Mouse (Mus musculus) lung, embryonic 15.5 days (tissue): Measurements from ENCODE around the gene Otud7b. TPM values are rescaled to one million over a fixed set of nuclear protein-coding genes. Genes with fewer than 3 reads are reported as not detected.
"Not testable (repeated sequence)": the region's sequence is repeated elsewhere in the genome, so short reads cannot be mapped to it uniquely, and the experiment has no call there.

ENCODE experiments used
- ATAC-seq: fragments of 200-750 bp; cut with Nextera tagmentation; 2 replicates; pipeline ENCODE4 v1.8.0; 2017; ENCODE audit warnings: moderate number of reproducible peaks, borderline replicate concordance; ENCODE audit not compliant: low FRiP score, low TSS enrichment; ENCODE audit errors: extremely low read depth
- H3K27ac ChIP-seq: fragments of 300-500 bp; sonication (generic); 2 replicates; pipeline ENCODE4 v1.5.1; 2015; ENCODE audit warnings: moderate library complexity, mild to moderate bottlenecking, inconsistent platforms
- H3K27me3 ChIP-seq: fragments of 300-500 bp; sonication (generic); 2 replicates; pipeline ENCODE4 v1.6.1; 2015; ENCODE audit warnings: inconsistent platforms
- H3K36me3 ChIP-seq: fragments of 300-500 bp; sonication (generic); 2 replicates; pipeline ENCODE4 v1.6.1; 2015; ENCODE audit warnings: inconsistent platforms
- H3K4me1 ChIP-seq: fragments of 300-500 bp; sonication (generic); 2 replicates; pipeline ENCODE4 v1.6.1; 2015; ENCODE audit warnings: inconsistent platforms
- H3K4me2 ChIP-seq: fragments of 300-500 bp; sonication (generic); 2 replicates; pipeline ENCODE4 v1.6.1; 2015; ENCODE audit warnings: inconsistent platforms, mild to moderate bottlenecking, moderate library complexity
- H3K4me3 ChIP-seq: fragments of 300-500 bp; sonication (generic); 2 replicates; pipeline ENCODE4 v1.5.1; 2015; ENCODE audit warnings: mild to moderate bottlenecking, inconsistent platforms
- H3K9ac ChIP-seq: fragments of 300-500 bp; sonication (generic); 2 replicates; pipeline ENCODE4 v1.6.1; 2015; ENCODE audit warnings: inconsistent platforms
- H3K9me3 ChIP-seq: fragments of 300-500 bp; sonication (generic); 2 replicates; pipeline ENCODE4 v1.6.1; 2016; ENCODE audit warnings: inconsistent platforms
- WGBS: fragments of 180-500 bp; shearing (Covaris S2); methylation state at CpG from one replicate; pipeline ENCODE4 v1.1.7; 2015; 5-methylcytosine and 5-hydroxymethylcytosine counted together
- polyA plus RNA-seq: library from polyadenylated mRNA; unstranded; fragments of >200 nt; fragmentation: Nextera tagmentation; extraction: Ambion mirVana; gene quantifications from 2 replicates; pipeline ENCODE4 v1.2.1, GENCODE M21; 2015

Otud7b gene
- polyA plus RNA-seq, 1 experiment from 2014 or later: 22.0 TPM

GRCm38 (mm10) chr3:96192977-96193376, 88.7 kb downstream of the Otud7b start:
- no peak overlapping the region for H3K27ac ChIP-seq
- no peak overlapping the region for H3K4me3 ChIP-seq
- H3K4me2 ChIP-seq: no peak overlapping the region
- no peaks in the 10 kb centered on the region for H3K27me3 ChIP-seq
- no peak for ATAC-seq
- H3K36me3 ChIP-seq: no peaks in the 10 kb centered on the region
- H3K9me3 ChIP-seq: no peaks in the 10 kb centered on the region
- WGBS: 55% methylated on average over 12 of the region's 12 CpGs
- peaks cover 10% of the 10 kb centered on the region for H3K4me1 ChIP-seq
- no peak overlapping the region for H3K9ac ChIP-seq

GRCm38 (mm10) chr3:96194966-96195365, 90.6 kb downstream of the Otud7b start:
- H3K36me3 ChIP-seq: no peaks in the 10 kb centered on the region
- ATAC-seq: no peak

GRCm38 (mm10) chr3:96195616-96196313, 91.4 kb downstream of the Otud7b start:
- H3K27me3 ChIP-seq: no peaks in the 10 kb centered on the region
- no peak overlapping the region for H3K4me3 ChIP-seq
- WGBS: 90% methylated on average over 11 of the region's 11 CpGs
- no peaks in the 10 kb centered on the region for H3K9me3 ChIP-seq
- H3K36me3 ChIP-seq: no peaks in the 10 kb centered on the region
- no peak overlapping the region for H3K9ac ChIP-seq
- peak overlapping the region; percentile 99; the same call in 1 of the 2 replicates for H3K4me2 ChIP-seq
- peaks cover 13% of the 10 kb centered on the region for H3K4me1 ChIP-seq
- no peak for ATAC-seq
- no peak overlapping the region for H3K27ac ChIP-seq

More at GRCm38 (mm10) chr3:96194966-96195365, 90.6 kb downstream of the Otud7b start:
- no peak overlapping the region for H3K4me3 ChIP-seq
- no peak overlapping the region for H3K9ac ChIP-seq
- H3K4me2 ChIP-seq: no peak overlapping the region
- 81% methylated on average over 10 of the region's 10 CpGs for WGBS
- no peaks in the 10 kb centered on the region for H3K9me3 ChIP-seq
- peaks cover 13% of the 10 kb centered on the region for H3K4me1 ChIP-seq
- no peaks in the 10 kb centered on the region for H3K27me3 ChIP-seq
- no peak overlapping the region for H3K27ac ChIP-seq

GRCm38 (mm10) chr3:96196437-96197128, 92.3 kb downstream of the Otud7b start:
- ATAC-seq: no peak; the same call in 1 of the 2 replicates
- Histone ChIP-seq H3K9me3 (no peaks in the 10 kb centered on the region), H3K27me3 (no peaks in the 10 kb centered on the region), H3K4me2 (peak overlapping the region; percentile 99), H3K4me3 (peak overlapping the region; percentile 65), H3K4me1 (peaks cover 13% of the 10 kb centered on the region), H3K27ac (peak overlapping the region; percentile 94), H3K36me3 (no peaks in the 10 kb centered on the region), H3K9ac (peak overlapping the region; percentile 81)
- WGBS: 18% methylated on average over 27 of the region's 27 CpGs

- Histone ChIP-seq H3K9ac (peak overlapping the region; percentile 81), H3K4me3 (peak overlapping the region; percentile 65), H3K27me3 (no peaks in the 10 kb centered on the region), H3K9me3 (no peaks in the 10 kb centered on the region), H3K4me1 (peaks cover 13% of the 10 kb centered on the region), H3K36me3 (no peaks in the 10 kb centered on the region), H3K27ac (peak overlapping the region; percentile 94), H3K4me2 (peak overlapping the region; percentile 99)
- ATAC-seq: peak; percentile 92
- under 1% methylated on average over 50 of the region's 50 CpGs for WGBS
Observed at GRCm38 (mm10) chr3:96197129-96197749, 92.9 kb downstream of the Otud7b start.

GRCm38 (mm10) chr3:96198181-96198580, 93.9 kb downstream of the Otud7b start:
- peak; percentile 29; the same call in 1 of the 2 replicates for ATAC-seq
- no peaks in the 10 kb centered on the region for H3K9me3 ChIP-seq
- peaks cover 13% of the 10 kb centered on the region for H3K4me1 ChIP-seq
- WGBS: 7% methylated on average over 6 of the region's 6 CpGs
- H3K4me3 ChIP-seq: peak overlapping the region; percentile 65
- no peaks in the 10 kb centered on the region for H3K27me3 ChIP-seq
- peak overlapping the region; percentile 29; the same call in 1 of the 2 replicates for H3K27ac ChIP-seq
- no peak overlapping the region for H3K9ac ChIP-seq
- peak overlapping the region; percentile 99 for H3K4me2 ChIP-seq
- H3K36me3 ChIP-seq: no peaks in the 10 kb centered on the region

- Histone ChIP-seq H3K4me2 (peak overlapping the region; percentile 99), H3K4me1 (peaks cover 13% of the 10 kb centered on the region)
- 23% methylated on average over 8 of the region's 8 CpGs for WGBS
- not testable (repeated sequence) for H3K27ac ChIP-seq, H3K4me3 ChIP-seq, H3K36me3 ChIP-seq, ATAC-seq, H3K9ac ChIP-seq, H3K9me3 ChIP-seq, H3K27me3 ChIP-seq
Observed at GRCm38 (mm10) chr3:96198601-96199251, 94.4 kb downstream of the Otud7b start.

GRCm38 (mm10) chr3:96199731-96200130, 95.4 kb downstream of the Otud7b start:
- ATAC-seq: no peak
- H3K4me1 ChIP-seq: peaks cover 13% of the 10 kb centered on the region
- H3K27ac ChIP-seq: no peak overlapping the region
- no peaks in the 10 kb centered on the region for H3K36me3 ChIP-seq
- H3K9me3 ChIP-seq: no peaks in the 10 kb centered on the region
- H3K9ac ChIP-seq: no peak overlapping the region
- H3K4me3 ChIP-seq: no peak overlapping the region
- H3K4me2 ChIP-seq: no peak overlapping the region
- WGBS: 30% methylated on average over 2 of the region's 2 CpGs
- no peaks in the 10 kb centered on the region for H3K27me3 ChIP-seq

GRCm38 (mm10) chr3:96207819-96208218, 103.5 kb downstream of the Otud7b start:
- H3K9me3 ChIP-seq: no peaks in the 10 kb centered on the region
- no peaks in the 10 kb centered on the region for H3K27me3 ChIP-seq
- H3K4me1 ChIP-seq: no peaks in the 10 kb centered on the region
- H3K4me3 ChIP-seq: no peak overlapping the region
- H3K4me2 ChIP-seq: no peak overlapping the region
- H3K36me3 ChIP-seq: no peaks in the 10 kb centered on the region
- 68% methylated on average over 3 of the region's 3 CpGs for WGBS
- no peak overlapping the region for H3K9ac ChIP-seq
- H3K27ac ChIP-seq: no peak overlapping the region
- no peak for ATAC-seq

- Histone ChIP-seq H3K27ac (no peak overlapping the region), H3K4me3 (no peak overlapping the region), H3K9ac (no peak overlapping the region), H3K36me3 (no peaks in the 10 kb centered on the region), H3K27me3 (no peaks in the 10 kb centered on the region), H3K9me3 (no peaks in the 10 kb centered on the region), H3K4me2 (no peak overlapping the region), H3K4me1 (no peaks in the 10 kb centered on the region)
- ATAC-seq: no peak
- WGBS: 23% methylated on average over 15 of the region's 15 CpGs
Observed at GRCm38 (mm10) chr3:96209242-96209641, 104.9 kb downstream of the Otud7b start.
